Comparison of ENCODE assay signal across 8 mouse cellular contexts in genomic region chr12:85486766-85487069, GRCm38 (mm10). TPM values are rescaled to one million over a fixed set of nuclear protein-coding genes. Genes with fewer than 3 reads are reported as not detected.
DNase-seq lines count a peak whose midpoint lies in the region; ATAC-seq lines count a peak whose summit lies in the region.

No protein-coding gene starts in this region.

- peak; percentile 44 to 48 for DNase-seq in cerebellum, postnatal 10 days
- no peak for DNase-seq in cerebellum, adult 11 months
- peak; percentile 65 for DNase-seq in A20 (ENCODE audit: low read depth, low spot score)
- peak; percentile 79 for DNase-seq in induced T-regulatory cell, adult 2 months (ENCODE audit: low read depth)
- DNase-seq in splenic B cell, adult 2 months (ENCODE audit: low read depth, low spot score) = peak; percentile 60
- no peak for DNase-seq in cerebellum, adult 11-12 months

- ATAC-seq in embryonic facial prominence, embryonic 12.5 days (ENCODE audit: insufficient number of reproducible peaks, insufficient read depth, low FRiP score, low TSS enrichment) = no peak
- no peak for ATAC-seq in lung, embryonic 15.5 days (ENCODE audit: borderline replicate concordance, extremely low read depth, low FRiP score, low TSS enrichment)

- H3K27ac ChIP-seq in embryonic facial prominence, embryonic 12.5 days = no peak overlapping the region
- no peak overlapping the region for H3K27ac ChIP-seq in lung, embryonic 15.5 days

- peak overlapping the region; percentile 47 for H3K9ac ChIP-seq in embryonic facial prominence, embryonic 12.5 days
- peak overlapping the region; percentile 44 for H3K9ac ChIP-seq in lung, embryonic 15.5 days

- H3K4me1 ChIP-seq in embryonic facial prominence, embryonic 12.5 days = peaks cover 14% of the 10 kb centered on the region
- H3K4me1 ChIP-seq in lung, embryonic 15.5 days = peaks cover 20% of the 10 kb centered on the region

- no peaks in the 10 kb centered on the region for H3K36me3 ChIP-seq in embryonic facial prominence, embryonic 12.5 days
- H3K36me3 ChIP-seq in lung, embryonic 15.5 days = no peaks in the 10 kb centered on the region
- no peaks in the 10 kb centered on the region for H3K36me3 ChIP-seq in splenic B cell, adult 2 months (ENCODE audit: control insufficient read depth, insufficient read depth, low read length, poor library complexity, severe bottlenecking)

- peak overlapping the region; percentile 66 for H3K4me2 ChIP-seq in embryonic facial prominence, embryonic 12.5 days (replicated peaks)
- peak overlapping the region; percentile 86 for H3K4me2 ChIP-seq in lung, embryonic 15.5 days

- H3K4me3 ChIP-seq in embryonic facial prominence, embryonic 12.5 days = peak overlapping the region; percentile 59
- H3K4me3 ChIP-seq in lung, embryonic 15.5 days = peak overlapping the region; percentile 62

- WGBS in embryonic facial prominence, embryonic 12.5 days = under 1% methylated on average over 20 of the region's 20 CpGs
- under 1% methylated on average over 20 of the region's 20 CpGs for WGBS in lung, embryonic 15.5 days

- no peaks in the 10 kb centered on the region for H3K9me3 ChIP-seq in embryonic facial prominence, embryonic 12.5 days
- H3K9me3 ChIP-seq in lung, embryonic 15.5 days = no peaks in the 10 kb centered on the region

- H3K27me3 ChIP-seq in embryonic facial prominence, embryonic 12.5 days = no peaks in the 10 kb centered on the region
- H3K27me3 ChIP-seq in lung, embryonic 15.5 days = no peaks in the 10 kb centered on the region; the same call in 1 of the 2 replicates
- no peaks in the 10 kb centered on the region for H3K27me3 ChIP-seq in splenic B cell, adult 2 months (ENCODE audit: control insufficient read depth, insufficient read depth, low read length, poor library complexity, severe bottlenecking)

RNA-seq across cellular contexts. Expression of gene Fos, which starts 13.0 kb away (rescaled TPM):
- polyA plus RNA-seq in embryonic facial prominence, embryonic 12.5 days (2016; fragmentation: Nextera tagmentation; extraction: Ambion mirVana) = 2.3 and 3.5 TPM in 2 replicates
- 5.5 and 5.7 TPM in 2 replicates for polyA plus RNA-seq in lung, embryonic 15.5 days (2015; fragmentation: Nextera tagmentation; extraction: Ambion mirVana)

Comparison
In these comparisons a context has a peak if more than half of its experiments do, and no peak if none do; other contexts are left out.
1. DNase-seq: peak in cerebellum, postnatal 10 days (2 of 2), A20 (single experiment), induced T-regulatory cell, adult 2 months (single experiment) and splenic B cell, adult 2 months (single experiment); none in cerebellum, adult 11 months (single experiment) and cerebellum, adult 11-12 months (single experiment).